Mouse (Mus musculus) hindbrain, postnatal 0 days (tissue): Measurements from ENCODE around the gene Slc52a3. TPM values are rescaled to one million over a fixed set of nuclear protein-coding genes. Genes with fewer than 3 reads are reported as not detected.
A peak's percentile ranks its signal among the peaks of the same experiment; 100 is the strongest.

Source experiments
- ATAC-seq: fragments of 200-750 bp; cut with Nextera tagmentation; 2 replicates; pipeline ENCODE4 v1.8.0; 2017; ENCODE audit warnings: mild to moderate bottlenecking, moderate TSS enrichment, moderate library complexity
- DNase-seq: peaks from one replicate; pipeline ENCODE4 v3.0.0-alpha.2; 2015; ENCODE audit warnings: low spot score
- H3K27ac ChIP-seq: fragments of 300-500 bp; sonication (generic); 2 replicates; pipeline ENCODE4 v1.5.1; 2014; ENCODE audit warnings: mild to moderate bottlenecking
- H3K27me3 ChIP-seq: fragments of 300-500 bp; sonication (generic); 2 replicates; pipeline ENCODE4 v1.6.1; 2014; ENCODE audit warnings: low read length, mixed read lengths; ENCODE audit not compliant: insufficient read depth
- H3K36me3 ChIP-seq: fragments of 300-500 bp; sonication (generic); 2 replicates; pipeline ENCODE4 v1.6.1; 2014; ENCODE audit warnings: low read length, mixed read lengths; ENCODE audit not compliant: insufficient read depth
- H3K4me1 ChIP-seq: fragments of 300-500 bp; sonication (generic); 2 replicates; pipeline ENCODE4 v1.6.1; 2014; ENCODE audit warnings: antibody characterized with exemption, low read length, mixed read lengths; ENCODE audit not compliant: insufficient read depth
- H3K4me2 ChIP-seq: fragments of 300-500 bp; sonication (generic); 2 replicates; pipeline ENCODE4 v1.6.1; 2014; ENCODE audit warnings: low read depth, mild to moderate bottlenecking, low read length, moderate library complexity, mixed read lengths
- H3K4me3 ChIP-seq: fragments of 300-500 bp; sonication (generic); 2 replicates; pipeline ENCODE4 v1.5.1; 2014; ENCODE audit warnings: low read length
- H3K9ac ChIP-seq: fragments of 300-500 bp; sonication (generic); replicated peaks from 2 replicates; pipeline ENCODE4 v1.6.1; 2014; ENCODE audit warnings: mild to moderate bottlenecking, low read length, moderate library complexity, mixed read lengths
- H3K9me3 ChIP-seq: fragments of 300-500 bp; sonication (generic); 2 replicates; pipeline ENCODE4 v1.6.1; 2016; ENCODE audit warnings: low read length, mixed read lengths
- CTCF ChIP-seq: IDR thresholded peaks from 2 replicates; pipeline ENCODE4 v1.5.1; 2016; ENCODE audit warnings: antibody characterized with exemption, control low read depth, low read depth
- WGBS: fragments of 180-500 bp; shearing (Covaris S2); extraction: QIAGEN DNeasy Blood & Tissue Kit; methylation state at CpG from one replicate; pipeline ENCODE4 v1.1.7; 2014; 5-methylcytosine and 5-hydroxymethylcytosine counted together
- polyA plus RNA-seq: library from polyadenylated mRNA; unstranded; fragments of >200 nt; fragmentation: Nextera tagmentation; extraction: Ambion mirVana; gene quantifications from 2 replicates; pipeline ENCODE4 v1.2.1, GENCODE M21; 2015
- total RNA-seq: library from RNA; depleted of rRNA; stranded (reverse); fragments of >200 nt; gene quantifications from 2 replicates; pipeline ENCODE4 v1.2.3, GENCODE M21; 2014

Slc52a3 gene
- total and polyA plus RNA-seq, 2 experiments from 2014 or later: 2.7 TPM

DNA sequence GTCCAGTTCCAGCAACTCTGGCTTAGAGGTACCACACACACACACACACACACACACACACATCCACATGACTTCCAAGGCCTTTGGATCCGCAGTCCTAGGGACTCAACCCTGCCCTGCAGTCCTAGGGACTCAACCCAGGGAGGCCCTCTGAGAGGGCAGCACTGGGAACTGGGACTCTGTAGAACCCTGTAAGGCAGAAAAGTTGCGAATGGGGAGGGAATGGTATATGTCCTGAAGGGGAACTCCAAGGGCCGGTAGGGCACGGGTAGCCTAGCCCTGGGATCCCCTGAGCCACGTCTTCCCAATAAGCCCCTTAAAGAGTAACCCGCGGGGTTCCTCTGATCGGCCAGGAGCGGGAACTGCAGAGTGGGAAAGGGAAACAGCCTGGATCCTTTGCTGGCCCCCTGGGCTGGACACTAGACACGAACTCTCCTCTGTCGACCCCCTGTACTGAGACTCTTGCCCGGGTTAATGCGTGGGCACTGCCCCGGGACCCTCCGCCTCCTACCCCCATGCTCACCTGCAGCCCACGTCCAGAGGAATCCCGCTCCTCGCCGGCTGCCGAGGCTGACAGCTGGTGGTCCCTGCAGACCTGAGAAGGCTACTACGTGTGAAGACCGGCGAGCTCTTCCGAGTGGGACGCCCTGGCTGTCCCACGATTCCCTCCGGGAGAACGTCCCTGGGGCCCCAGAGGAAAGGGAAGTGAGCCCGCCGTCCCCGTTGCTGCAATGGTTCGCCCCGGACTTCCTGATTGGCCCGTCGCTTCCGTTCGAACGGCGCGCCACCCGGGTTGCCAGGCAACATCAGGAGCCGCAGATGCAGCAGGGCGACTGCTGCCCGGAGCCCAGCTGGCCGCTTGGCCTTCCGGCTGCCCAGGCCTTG, 16.6 kb upstream of the Slc52a3 start, which contains the start of gene Fam110a:
Gene Fam110a (minus strand): TSS at position 750 of the 885 bp plus-strand sequence.
- Histone ChIP-seq H3K9ac (peak within 1 kb of the TSS; percentile 79), H3K36me3 (no peaks in the 10 kb centered on the region), H3K27ac (peak within 1 kb of the TSS; percentile 64), H3K4me3 (peak within 1 kb of the TSS; percentile 84), H3K4me2 (peak within 1 kb of the TSS; percentile 97), H3K9me3 (no peaks in the 10 kb centered on the region), H3K27me3 (no peaks in the 10 kb centered on the region), H3K4me1 (peaks cover 19% of the 10 kb centered on the region)
- DNase-seq (peak; percentile 95), ATAC-seq (peak; percentile 94)
- WGBS: under 1% methylated on average over 46 of the region's 46 CpGs
- no peak for TF ChIP-seq CTCF

DNA sequence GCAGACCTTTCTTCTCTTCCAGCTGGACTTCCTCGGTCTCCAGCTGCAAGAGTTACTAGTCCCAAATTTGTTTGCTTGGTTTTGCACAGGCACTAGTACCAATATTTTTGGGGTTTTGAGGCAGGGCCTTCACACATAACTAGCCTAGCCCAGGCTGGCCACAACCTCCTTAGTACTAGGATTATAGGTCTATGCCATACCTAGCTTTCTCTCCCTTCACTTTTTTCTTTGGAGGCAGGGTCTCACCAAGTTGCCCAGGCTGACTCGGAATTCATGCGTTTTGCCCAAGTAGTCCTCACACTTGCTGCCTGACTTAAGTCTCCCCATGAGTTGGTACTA, 16.0 kb upstream of the Slc52a3 start:
- Histone ChIP-seq H3K4me2 (peak overlapping the region; percentile 97), H3K4me3 (peak overlapping the region; percentile 84), H3K9ac (no peak overlapping the region), H3K36me3 (no peaks in the 10 kb centered on the region), H3K4me1 (peaks cover 19% of the 10 kb centered on the region), H3K27me3 (no peaks in the 10 kb centered on the region), H3K9me3 (no peaks in the 10 kb centered on the region), H3K27ac (peak overlapping the region; percentile 64; the same call in 1 of the 2 replicates)
- WGBS: 26% methylated on average over 3 of the region's 3 CpGs
- TF ChIP-seq CTCF: no peak
- DNase-seq (no peak), ATAC-seq (no peak; the same call in 1 of the 2 replicates)

GRCm38 (mm10) chr2:151981268-151981667, 15.0 kb upstream of the Slc52a3 start:
- no peaks in the 10 kb centered on the region for H3K27me3 ChIP-seq
- 76% methylated on average over 6 of the region's 6 CpGs for WGBS

DNA sequence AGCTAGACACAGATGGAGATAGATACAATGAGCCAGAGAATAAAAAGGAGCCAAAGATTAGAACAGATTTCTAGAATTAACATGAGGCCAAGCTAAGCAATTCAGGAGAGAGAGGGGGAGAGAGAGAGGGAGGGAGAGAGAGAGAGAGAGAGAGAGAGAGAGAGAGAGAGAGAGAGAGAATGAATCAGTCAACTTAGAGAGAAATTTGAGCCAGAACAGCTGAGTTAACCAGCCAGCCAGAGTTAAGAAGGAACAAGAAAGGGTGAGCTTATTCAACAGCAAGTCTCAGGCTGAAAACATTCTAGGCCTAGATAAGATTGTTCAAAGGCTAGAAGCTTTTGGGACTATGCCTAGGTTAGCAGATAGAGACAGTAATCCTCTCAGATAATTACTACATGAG, 13.8 kb upstream of the Slc52a3 start:
- ATAC-seq (no peak), DNase-seq (no peak)
- no peak for TF ChIP-seq CTCF
- Histone ChIP-seq H3K9ac (no peak overlapping the region), H3K4me2 (no peak overlapping the region), H3K9me3 (no peaks in the 10 kb centered on the region), H3K27ac (no peak overlapping the region), H3K27me3 (no peaks in the 10 kb centered on the region), H3K4me3 (no peak overlapping the region), H3K4me1 (peaks cover 19% of the 10 kb centered on the region), H3K36me3 (no peaks in the 10 kb centered on the region)

More at GRCm38 (mm10) chr2:151981268-151981667, 15.0 kb upstream of the Slc52a3 start:
- no peak for TF ChIP-seq CTCF
- Histone ChIP-seq H3K36me3 (no peaks in the 10 kb centered on the region), H3K9ac (no peak overlapping the region), H3K4me1 (peaks cover 19% of the 10 kb centered on the region), H3K4me2 (no peak overlapping the region), H3K9me3 (no peaks in the 10 kb centered on the region), H3K4me3 (no peak overlapping the region), H3K27ac (no peak overlapping the region)
- no peak for ATAC-seq
- no peak for DNase-seq

GRCm38 (mm10) chr2:151984019-151984418, 12.3 kb upstream of the Slc52a3 start:
- H3K4me1 ChIP-seq: peaks cover 7% of the 10 kb centered on the region; the same call in 1 of the 2 replicates
- no peaks in the 10 kb centered on the region for H3K27me3 ChIP-seq
- H3K9ac ChIP-seq: no peak overlapping the region
- 63% methylated on average over 9 of the region's 9 CpGs for WGBS
- DNase-seq (no peak), ATAC-seq (no peak)
- H3K4me2 ChIP-seq: no peak overlapping the region
- no peaks in the 10 kb centered on the region for H3K9me3 ChIP-seq
- no peaks in the 10 kb centered on the region for H3K36me3 ChIP-seq
- no peak overlapping the region for H3K27ac ChIP-seq
- no peak for TF ChIP-seq CTCF
- H3K4me3 ChIP-seq: no peak overlapping the region

DNA sequence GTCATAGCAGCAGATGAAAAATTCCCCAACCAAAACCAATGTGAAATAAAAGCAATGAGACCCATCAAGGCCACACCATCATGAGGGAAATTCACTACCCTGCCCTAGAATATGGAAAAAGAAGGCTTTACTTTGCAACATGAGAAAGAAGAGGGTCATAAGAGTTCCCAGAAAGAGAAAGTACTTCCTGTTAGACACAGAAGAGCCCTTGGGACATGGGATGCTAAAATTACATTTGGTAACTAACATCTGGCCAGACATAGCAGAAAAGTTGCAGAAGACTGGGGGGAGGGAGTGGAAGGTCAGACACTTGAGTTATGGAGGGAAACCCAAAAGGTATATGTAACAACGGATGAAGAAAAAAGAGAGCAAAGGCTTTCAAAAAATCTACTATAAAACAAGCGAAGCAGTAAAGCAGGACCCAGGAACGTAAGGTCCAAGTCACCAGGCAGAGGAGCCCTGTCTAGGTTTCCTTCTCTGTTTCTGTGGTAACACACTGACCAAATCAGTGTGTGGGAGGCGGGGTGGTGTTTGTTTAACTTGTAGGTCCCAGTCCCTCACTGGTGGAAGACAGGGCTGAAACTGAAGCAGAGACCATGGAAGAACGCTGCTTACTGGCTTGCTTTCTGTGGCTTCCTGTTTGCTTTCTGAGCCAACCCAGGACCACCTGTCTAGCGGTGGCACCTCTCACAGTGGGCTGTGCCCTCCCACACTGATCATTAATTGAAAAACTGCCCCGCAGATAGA, 10.7 kb upstream of the Slc52a3 start:
- Histone ChIP-seq H3K27me3 (no peaks in the 10 kb centered on the region), H3K36me3 (no peaks in the 10 kb centered on the region), H3K9ac (no peak overlapping the region), H3K4me2 (no peak overlapping the region), H3K27ac (no peak overlapping the region), H3K4me1 (no peaks in the 10 kb centered on the region), H3K4me3 (no peak overlapping the region), H3K9me3 (no peaks in the 10 kb centered on the region)
- DNase-seq (no peak), ATAC-seq (no peak)
- no peak for TF ChIP-seq CTCF
- 73% methylated on average over 7 of the region's 7 CpGs for WGBS
